13 mouse cellular contexts compared by ENCODE assay signal in genomic region chr4:110266804-110267575, GRCm38 (mm10).
"Had no signal": no experiment of that assay in that cellular context is flagged by ENCODE, and none has a peak within 500 bp of the region (broad histone marks: within the 10 kb centered on the region; RNA-seq: fewer than 3 reads in every experiment).

No protein-coding gene starts in this region.

- H3K4me2 ChIP-seq: lung, embryonic 14.5 days; midbrain, embryonic 12.5 days; neural tube, embryonic 12.5 days; stomach, embryonic 15.5 days had no signal

- H3K9me3 ChIP-seq: midbrain, embryonic 12.5 days; neural tube, embryonic 12.5 days; stomach, embryonic 15.5 days had no signal

- DNase-seq: lung, adult 18-20 months; lung, embryonic 14.5 days; lung, postnatal 10 days; lung, postnatal 4 days; midbrain, embryonic 14.5 days; right cerebral cortex, postnatal 14 days; thymus, adult 2 months; thymus, postnatal 25 days; thymus, postnatal 4 days had no signal

- H3K36me3 ChIP-seq: neural tube, embryonic 12.5 days; stomach, embryonic 15.5 days had no signal

- H3K27me3 ChIP-seq: midbrain, embryonic 12.5 days; neural tube, embryonic 12.5 days; stomach, embryonic 15.5 days had no signal

- H3K4me3 ChIP-seq: midbrain, embryonic 12.5 days; neural tube, embryonic 12.5 days; stomach, embryonic 15.5 days had no signal

- H3K27ac ChIP-seq: midbrain, embryonic 12.5 days; neural tube, embryonic 12.5 days; stomach, embryonic 15.5 days; stomach, postnatal 0 days had no signal

- H3K9ac ChIP-seq: lung, embryonic 14.5 days; midbrain, embryonic 12.5 days; neural tube, embryonic 12.5 days; stomach, embryonic 15.5 days had no signal

- H3K4me1 ChIP-seq: neural tube, embryonic 12.5 days; stomach, embryonic 15.5 days had no signal
